ENCODE assay signal across 8 mouse cellular contexts in genomic region chr13:15624490-15625353, GRCm38 (mm10).
DNase-seq lines count a peak whose midpoint lies in the region; ATAC-seq and TF ChIP-seq lines count a peak whose summit lies in the region.
"Had no signal": no experiment of that assay in that cellular context is flagged by ENCODE, and none has a peak within 500 bp of the region (broad histone marks: within the 10 kb centered on the region; RNA-seq: fewer than 3 reads in every experiment).

No protein-coding gene starts in this region.

- H3K9me3 ChIP-seq in ES-E14 (ENCODE audit: control insufficient read depth, insufficient read depth, low read depth, low read length): no peaks in the 10 kb centered on the region

- H3K36me3 ChIP-seq in ES-E14 (ENCODE audit: control insufficient read depth, insufficient read depth, low read length, poor library complexity, severe bottlenecking): no peaks in the 10 kb centered on the region

- H3K4me3 ChIP-seq in ES-E14 (ENCODE audit: insufficient read depth in 1 of 2, low read depth in 1 of 2, low read length in 2 of 2, poor library complexity in 1 of 2, severe bottlenecking in 1 of 2): no peak overlapping the region

- in situ Hi-C loops in ES-E14 (cut with MboI; ENCODE audit: low sequenced_read_pairs in 2 of 2, unreplicated experiment in 2 of 2): no loop called here

- peaks cover 3% of the 10 kb centered on the region in 2 experiments; a peak in 2 of 4 replicates for H3K4me1 ChIP-seq in ES-E14 (ENCODE audit: control insufficient read depth in 2 of 2, insufficient read depth in 2 of 2, low read length in 2 of 2, poor library complexity in 1 of 2)

- H3K9ac ChIP-seq in ES-E14 (ENCODE audit: insufficient read depth, low read depth, low read length, poor library complexity, severe bottlenecking): no peak overlapping the region

- no peak for ATAC-seq in megakaryocyte, adult 5-6 weeks (ENCODE audit: poor library complexity, severe bottlenecking)
- ATAC-seq: intestine, postnatal 0 days had no signal

- H3K27ac ChIP-seq in ES-E14 (ENCODE audit: insufficient read depth, low read depth, low read length, poor library complexity, severe bottlenecking): no peak overlapping the region

- DNase-seq in 3T3-L1 (ENCODE audit: low read depth, low spot score): peak; percentile 88
- DNase-seq in ES-E14 (ENCODE audit: low read depth, low spot score): peak; percentile 22
- DNase-seq in fibroblast of lung, adult 2 months (ENCODE audit: low read depth): peak; percentile 65
- DNase-seq in lung, postnatal 25 days (ENCODE audit: low spot score): peak; percentile 11
- DNase-seq in right cerebral cortex, postnatal 14 days: no peak
- DNase-seq in urinary bladder, postnatal 4 days (ENCODE audit: low spot score in 2 of 2): no peak

TF ChIP-seq in ES-E14, 5 proteins besides CTCF, POLR2A, EP300 and RAD21:
- TF ChIP-seq CHD2 (IDR thresholded peaks at IDR 0.05; ENCODE audit: low read depth, low read length): no peak
- TF ChIP-seq MAFK (IDR thresholded peaks at IDR 0.05; ENCODE audit: insufficient read depth, low read depth, low read length): no peak

Comparison
In these comparisons a context has a peak if more than half of its experiments do, and no peak if none do; other contexts are left out.
1. DNase-seq: peak in 3T3-L1 (single experiment), ES-E14 (single experiment), fibroblast of lung, adult 2 months (single experiment) and lung, postnatal 25 days (single experiment); none in right cerebral cortex, postnatal 14 days (single experiment) and urinary bladder, postnatal 4 days (0 of 2).